Mouse (Mus musculus) heart, postnatal 36 days (tissue): ENCODE measurements around the gene Cfap70. TPM values are rescaled to one million over a fixed set of nuclear protein-coding genes. Genes with fewer than 3 reads are reported as not detected.
A peak's percentile ranks its signal among the peaks of the same experiment; 100 is the strongest.

Experiments
- DNase-seq, 2 experiments: peaks; one replicate each; pipeline ENCODE4 v3.0.0; 2021 to 2022
- intact Hi-C: fragments of 180-260 bp; cut with DNase I; formaldehyde crosslinking; loops from one replicate; pipeline ENCODE4 v1.15.1; 2025
- total RNA-seq, 2 experiments: library from RNA; stranded (reverse); gene quantifications; 2 replicates each; pipeline ENCODE4 v1.2.3; 2021

Cfap70 gene
- not detected for total RNA-seq

DNA sequence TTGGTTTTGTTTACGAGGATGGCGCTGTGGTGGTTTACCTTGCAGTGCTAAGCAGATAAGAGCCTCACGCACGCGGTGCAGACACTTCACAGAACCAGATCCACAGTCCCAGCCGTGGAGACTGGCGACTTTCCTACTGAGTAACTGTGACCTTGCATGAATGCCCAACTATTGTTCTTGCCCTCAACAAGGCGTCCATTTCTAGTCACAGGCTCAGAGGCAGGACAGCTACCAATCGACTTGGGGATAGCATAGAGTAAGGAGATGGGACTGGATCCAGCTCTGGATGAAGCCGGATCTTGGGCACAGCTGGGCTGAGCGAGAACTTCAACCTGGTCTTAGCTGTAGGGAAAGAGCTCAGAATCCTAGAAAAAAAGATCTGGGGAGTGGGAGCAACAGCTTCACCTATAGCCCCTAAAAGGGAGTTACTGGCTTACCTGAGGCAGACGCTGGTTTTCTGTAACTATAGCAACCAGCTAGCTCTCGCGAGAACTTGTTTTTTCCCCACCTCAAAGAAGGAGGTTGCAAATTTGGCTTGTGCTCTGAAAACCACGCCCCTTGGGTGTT lies at the start of gene Cfap70:
Gene Cfap70 (minus strand): TSS at position 462 of the 567 bp plus-strand sequence.
- intact Hi-C loops = no loop called here
- DNase-seq = peak; percentile 24 to 26

DNA sequence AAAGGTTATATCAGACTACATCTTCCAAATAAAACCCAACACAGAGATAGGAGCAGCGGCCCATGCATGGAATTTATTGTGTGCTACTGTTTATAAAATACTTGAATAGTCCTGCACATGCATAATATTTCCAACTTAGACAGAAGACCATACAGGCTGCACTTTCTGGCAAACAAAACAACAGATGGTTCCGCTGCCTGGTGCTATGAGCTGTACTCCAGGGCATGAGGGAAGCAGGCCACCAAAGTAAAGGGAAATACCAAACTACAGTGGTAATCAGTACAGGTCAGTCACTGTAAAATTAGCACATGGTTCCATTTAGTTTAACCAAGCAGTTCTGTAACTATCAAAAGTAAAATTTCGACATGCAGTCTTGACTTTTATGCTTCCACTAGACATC lies 48.0 kb upstream of the Cfap70 start:
- no peak for DNase-seq
- intact Hi-C loops = no loop called here

DNA sequence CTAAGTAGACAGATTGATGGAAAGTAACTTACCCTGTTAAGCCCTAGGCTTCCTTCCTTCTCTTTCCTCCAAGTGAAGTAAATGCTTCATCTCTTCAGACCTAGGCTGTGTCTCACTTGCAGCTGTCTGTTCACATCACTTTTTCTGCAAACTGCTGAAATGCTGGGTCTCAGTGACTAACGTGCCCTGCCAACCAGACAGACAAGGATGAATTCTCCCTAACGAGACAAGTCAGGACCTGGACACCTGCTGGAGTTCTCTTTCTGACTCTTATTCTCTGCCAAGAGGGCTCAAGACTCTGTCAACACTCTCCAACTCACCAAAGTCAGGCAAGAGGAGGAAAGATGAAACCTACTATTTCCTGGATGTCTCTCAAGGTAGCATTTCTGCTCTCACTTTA lies 44.6 kb upstream of the Cfap70 start, which contains the start of gene Mss51:
Gene Mss51 (minus strand): TSS at position 299 of the 400 bp plus-strand sequence.
- intact Hi-C loops = no loop called here

DNA sequence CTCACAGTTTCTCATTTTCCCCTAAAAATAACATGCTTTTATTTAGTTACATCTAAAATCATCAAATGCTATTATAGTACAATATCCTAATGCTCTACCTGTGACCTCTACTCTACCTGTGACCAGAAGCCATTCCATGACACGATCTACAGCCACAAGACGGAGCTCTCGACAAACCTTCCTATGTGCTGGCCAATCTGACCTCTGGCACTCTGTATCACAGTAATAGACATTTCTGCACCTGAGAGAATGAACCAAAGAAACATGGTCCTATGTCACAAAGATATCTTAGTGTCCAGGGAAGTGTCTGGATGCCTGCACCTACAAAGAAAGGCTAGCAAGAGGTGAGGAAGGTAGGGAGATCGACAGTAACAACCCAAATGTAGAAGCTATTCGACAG lies 34.0 kb upstream of the Cfap70 start:
- DNase-seq = no peak
- intact Hi-C loops = no loop called here

More for the DNA sequence above, 44.6 kb upstream of the Cfap70 start, which contains the start of gene Mss51:
- no peak for DNase-seq

DNA sequence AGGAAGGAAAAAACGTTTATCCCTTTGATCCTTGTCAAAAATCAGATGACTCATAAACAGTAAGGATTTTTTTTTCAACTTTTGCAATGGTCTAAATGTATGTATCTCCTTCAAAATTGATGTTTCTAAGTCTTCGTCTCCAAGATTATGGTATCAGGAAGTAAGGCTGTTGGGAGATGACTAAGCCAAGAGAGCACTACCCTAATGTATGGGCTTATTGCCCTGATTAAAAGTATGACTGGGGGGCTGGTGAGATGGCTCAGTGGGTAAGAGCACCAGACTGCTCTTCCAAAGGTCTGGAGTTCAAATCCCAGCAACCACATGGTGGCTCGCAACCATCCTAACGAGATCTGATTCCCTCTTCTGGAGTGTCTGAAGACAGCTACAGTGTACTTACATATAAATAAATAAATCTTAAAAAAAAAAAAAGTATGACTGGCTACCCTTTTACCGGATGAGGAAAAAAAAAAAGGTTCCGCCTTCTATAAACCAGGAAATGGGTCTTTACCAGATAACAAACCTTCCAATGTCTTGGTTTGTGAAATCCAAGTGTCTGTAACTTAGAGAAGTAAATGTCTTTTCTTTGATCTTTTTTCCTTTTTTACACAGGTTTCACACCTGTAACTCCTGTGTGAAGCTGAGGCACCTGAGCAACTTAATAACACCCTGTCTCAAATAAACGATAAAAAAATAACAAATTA lies 30.2 kb upstream of the Cfap70 start:
- intact Hi-C loops = no loop called here
- DNase-seq = no peak

DNA sequence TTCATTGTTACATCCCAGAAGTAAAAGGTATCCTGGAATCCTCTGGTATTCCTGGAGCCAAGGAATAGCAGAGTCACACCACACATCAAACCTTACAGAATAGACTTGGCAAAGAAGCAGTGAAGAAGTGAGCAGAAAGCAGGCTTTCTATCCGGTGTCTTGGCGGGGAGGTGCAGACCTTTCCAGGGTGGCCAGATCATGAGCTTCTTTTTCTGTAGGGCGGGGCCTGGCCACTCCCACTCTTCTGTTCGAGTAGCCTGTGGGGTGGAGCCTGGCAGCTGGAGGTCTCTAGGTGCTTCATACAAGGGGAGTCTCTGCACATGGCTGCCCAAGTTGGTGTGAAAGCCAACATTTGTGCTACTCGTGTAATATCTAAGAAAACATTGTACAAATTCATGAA lies 29.2 kb upstream of the Cfap70 start:
- DNase-seq = no peak
- intact Hi-C loops = no loop called here

DNA sequence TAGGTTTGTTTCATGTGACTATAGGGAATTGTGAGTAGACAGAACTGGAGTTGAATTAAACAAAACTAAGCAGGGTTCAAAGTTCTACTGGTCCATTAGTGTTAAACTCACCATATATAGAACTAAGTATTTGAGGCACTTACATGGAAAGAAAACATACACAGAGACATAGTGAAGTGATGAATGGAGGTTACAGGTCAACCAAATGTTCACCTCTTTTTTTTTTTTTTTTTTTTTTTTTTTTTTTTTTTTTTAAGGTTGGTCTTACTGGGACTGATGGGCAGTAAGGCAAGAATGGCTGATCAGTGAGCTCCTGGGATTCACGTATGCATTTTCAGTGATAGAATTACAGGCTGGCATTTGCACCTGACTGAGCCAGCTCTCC lies 28.2 kb upstream of the Cfap70 start:
- no peak for DNase-seq
- intact Hi-C loops = no loop called here

DNA sequence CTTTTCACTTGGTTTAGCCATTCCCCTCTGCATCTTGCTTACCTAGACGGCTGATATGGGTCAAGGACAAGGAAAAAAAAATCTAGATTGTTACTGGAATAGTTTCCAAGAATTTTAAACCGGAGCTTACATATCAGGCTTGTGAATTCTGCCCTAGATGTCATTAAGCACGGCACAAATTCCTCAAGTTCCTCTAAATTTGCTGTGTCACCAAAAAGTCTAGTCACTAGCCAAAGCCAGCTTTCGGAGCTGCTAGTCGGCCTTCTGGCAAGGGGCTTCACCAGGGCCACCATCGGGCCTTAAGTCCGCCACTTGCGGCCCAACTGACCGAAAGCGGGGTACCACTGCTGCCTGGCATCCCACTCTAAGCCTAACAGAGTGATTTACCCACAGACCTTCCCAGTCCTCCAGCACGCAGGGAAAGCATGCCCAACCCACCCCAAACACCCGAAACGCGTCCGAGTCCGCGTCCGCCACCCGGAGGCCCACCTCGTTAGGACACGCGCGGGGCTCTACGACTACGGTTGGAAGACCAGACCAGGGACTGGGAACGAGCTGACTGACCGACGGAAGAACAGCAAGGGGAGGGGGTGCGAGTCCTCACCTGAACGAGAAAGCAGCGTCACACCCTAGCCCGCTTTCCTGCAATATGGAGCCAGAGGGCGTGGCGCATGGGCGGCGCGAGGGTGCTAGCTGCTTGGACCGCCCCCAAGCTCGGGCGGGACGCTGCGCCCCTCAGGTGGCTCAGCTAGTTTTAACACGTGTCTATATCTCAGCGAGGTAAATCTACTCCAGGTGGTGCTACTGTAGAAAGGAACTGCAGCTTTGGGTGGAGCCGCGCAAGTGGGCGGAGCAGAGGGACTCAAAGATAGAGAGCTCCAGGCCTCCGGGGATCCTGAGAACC lies 27.5 kb upstream of the Cfap70 start, which contains the start of gene Anxa7:
Gene Anxa7 (minus strand): TSS at position 843 of the 904 bp plus-strand sequence.
- intact Hi-C loops = loop anchor here (2.0 to 10.0 kb wide), 3 partner anchors 67 to 195 kb away; partner anchors contain the start of genes Ppp3cb and Sec24c
- DNase-seq = peak; percentile 78 to 85

DNA sequence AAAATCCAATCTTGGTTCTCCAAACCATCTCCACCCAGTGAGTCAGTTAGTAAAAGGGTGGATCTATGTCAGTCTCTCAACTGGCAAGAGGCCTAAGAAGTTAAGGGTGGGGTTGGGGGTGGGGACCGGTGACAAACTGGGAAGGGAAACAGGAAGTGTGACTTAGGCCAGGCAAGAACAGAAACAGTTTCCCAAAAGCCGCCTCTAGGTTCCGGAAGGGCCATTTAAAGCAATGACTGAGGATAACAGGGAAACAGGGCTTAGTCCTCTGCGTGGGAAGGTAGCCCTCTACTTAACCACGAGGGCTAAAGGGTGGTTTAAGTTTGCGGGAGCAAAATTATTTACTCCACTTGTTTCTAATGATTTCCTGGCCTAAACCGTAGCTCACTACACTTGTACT lies 26.8 kb upstream of the Cfap70 start:
- DNase-seq = peak; percentile 49 to 64
- intact Hi-C loops = loop anchor here (2.0 to 10.0 kb wide), 3 partner anchors 68 to 196 kb away; partner anchors contain the start of genes Ppp3cb and Sec24c

DNA sequence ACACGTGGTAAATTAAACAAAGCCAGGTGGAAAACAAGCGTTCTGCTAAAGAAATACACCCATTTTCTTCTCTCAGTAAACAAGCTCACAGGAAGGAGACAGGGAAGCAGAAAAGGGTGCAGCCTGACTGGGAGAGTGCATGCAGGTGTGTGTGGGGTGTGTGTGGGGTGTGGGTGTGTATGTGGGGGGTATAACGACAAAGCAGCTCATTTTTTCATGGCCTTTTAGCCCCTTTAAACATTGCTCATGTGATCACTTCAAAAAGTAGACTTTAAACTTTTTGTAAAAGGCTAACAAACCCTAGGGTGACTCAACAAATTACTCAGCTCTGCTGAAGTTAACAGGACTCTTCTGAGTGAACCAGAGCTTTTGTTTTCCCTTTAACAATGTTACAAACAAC lies 26.4 kb upstream of the Cfap70 start:
- intact Hi-C loops = loop anchor here (2.0 to 10.0 kb wide), 3 partner anchors 68 to 196 kb away; partner anchors contain the start of genes Ppp3cb and Sec24c

DNA sequence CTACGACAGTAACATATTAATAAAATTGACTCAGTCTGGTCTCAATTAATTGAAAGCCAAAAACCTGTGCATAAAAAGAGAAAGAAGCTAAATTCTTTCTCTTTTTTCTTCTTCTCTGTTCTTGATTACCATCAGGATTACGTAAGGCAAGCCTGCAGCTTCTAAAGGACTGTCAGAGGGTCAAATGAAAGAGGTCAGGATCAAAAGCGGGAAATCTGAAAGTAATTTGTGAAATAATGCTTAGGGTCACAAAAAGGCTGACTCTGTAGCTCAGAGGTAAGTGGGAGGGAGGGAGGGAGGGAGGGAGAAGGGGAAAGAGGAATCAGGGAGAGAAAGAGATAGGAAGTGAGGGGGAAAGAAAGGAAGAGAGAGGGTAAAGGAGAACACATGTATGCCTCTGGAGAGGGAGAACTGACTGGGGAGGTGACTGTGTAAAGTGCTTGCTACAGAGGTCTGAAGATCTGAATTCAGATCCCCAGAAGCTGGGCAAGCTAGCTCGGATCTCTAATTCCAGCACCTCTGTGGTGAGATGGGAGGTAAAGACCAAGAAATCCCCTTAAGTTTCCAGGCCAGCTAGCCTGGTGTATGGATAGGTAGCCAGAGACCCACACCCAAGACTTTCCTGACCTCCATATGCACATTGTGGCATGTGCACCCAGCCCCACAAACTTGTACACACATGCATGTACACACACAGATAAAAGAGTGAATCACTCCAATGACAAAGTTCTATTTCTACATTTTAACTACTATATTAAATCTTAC lies 25.4 kb upstream of the Cfap70 start:
- no peak for DNase-seq
- intact Hi-C loops = loop anchor here (2.0 to 10.0 kb wide), 3 partner anchors 69 to 197 kb away; partner anchors contain the start of genes Ppp3cb and Sec24c

More for the DNA sequence above, 26.4 kb upstream of the Cfap70 start:
- DNase-seq = no peak

DNA sequence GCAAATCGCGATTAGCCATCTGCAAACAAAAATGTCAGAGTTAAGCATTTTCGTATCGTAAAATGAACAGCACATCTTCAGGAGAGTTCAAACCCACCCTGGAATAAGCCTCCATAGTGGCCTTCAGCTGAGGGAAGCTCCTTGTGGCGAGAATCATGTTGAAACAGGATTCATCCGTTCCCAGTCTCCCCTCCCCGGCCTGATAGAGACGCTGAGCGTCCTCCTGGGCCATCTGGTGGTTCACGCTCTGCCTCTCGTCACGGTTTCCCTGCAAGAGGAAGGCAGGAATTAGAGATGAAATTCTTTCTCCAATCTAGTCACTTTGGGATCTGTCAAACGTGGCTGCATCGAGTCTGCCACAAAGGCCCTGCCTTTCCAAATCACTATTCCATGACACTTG lies 8.2 kb upstream of the Cfap70 start:
- DNase-seq = no peak
- intact Hi-C loops = no loop called here

DNA sequence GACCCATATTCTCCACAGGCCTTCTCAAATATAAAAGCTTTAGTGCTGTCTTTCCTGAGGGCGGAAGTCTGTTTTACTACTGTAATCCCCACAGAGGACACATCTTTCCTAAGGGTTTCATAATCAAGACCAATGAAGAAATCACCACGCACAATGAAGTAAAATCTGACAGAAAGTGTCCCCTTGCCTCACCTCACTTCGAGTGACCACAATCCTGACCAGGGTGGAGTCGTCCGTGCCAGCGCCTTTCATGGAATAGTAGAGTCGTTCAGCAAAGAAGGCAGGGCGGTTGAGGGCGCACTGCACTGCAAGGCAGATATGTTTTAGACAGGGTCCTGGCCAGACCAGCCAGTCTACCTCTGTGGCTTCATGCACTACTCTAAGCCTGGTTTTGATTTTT lies 6.4 kb upstream of the Cfap70 start:
- intact Hi-C loops = no loop called here
- no peak for DNase-seq

DNA sequence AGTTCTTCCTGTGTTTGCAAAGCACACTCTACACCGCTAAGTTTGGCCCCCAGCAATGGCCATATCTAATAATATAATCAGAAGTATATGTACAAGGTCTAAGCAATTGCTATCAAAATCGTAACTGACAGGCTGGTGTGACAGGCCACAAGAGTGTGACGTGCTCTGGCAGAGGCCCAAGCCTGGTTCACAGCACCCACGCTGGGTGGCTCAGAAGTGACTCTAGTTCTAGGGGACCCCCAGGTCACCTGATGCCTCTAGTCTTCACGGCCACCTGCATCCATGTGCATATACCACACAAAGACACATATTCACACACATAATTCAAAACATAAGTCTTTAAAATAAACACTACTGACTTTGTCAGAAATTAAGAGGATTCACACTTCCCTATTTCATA lies 903 bp upstream of the Cfap70 start:
- intact Hi-C loops = no loop called here
- DNase-seq = no peak

DNA sequence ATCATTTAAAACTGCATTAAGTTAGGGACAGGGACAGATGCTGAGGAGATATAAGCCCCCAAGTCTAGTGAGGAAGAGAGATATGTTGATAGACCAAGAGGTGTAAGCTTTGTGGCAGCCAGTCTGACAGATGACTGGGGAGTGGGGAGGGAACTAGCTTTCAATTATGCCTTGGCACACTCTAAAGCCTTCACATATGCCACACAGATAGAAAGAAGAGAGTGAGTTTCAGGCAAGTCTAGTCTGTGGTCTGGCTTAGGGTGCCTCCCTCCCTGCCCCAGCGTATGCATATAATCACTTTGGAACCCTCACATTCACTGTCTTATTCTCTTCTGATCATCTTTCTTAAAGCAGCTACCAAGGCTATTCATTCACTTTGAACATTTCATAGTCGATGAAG lies 724 bp downstream of the Cfap70 start:
- intact Hi-C loops = no loop called here
- no peak for DNase-seq

DNA sequence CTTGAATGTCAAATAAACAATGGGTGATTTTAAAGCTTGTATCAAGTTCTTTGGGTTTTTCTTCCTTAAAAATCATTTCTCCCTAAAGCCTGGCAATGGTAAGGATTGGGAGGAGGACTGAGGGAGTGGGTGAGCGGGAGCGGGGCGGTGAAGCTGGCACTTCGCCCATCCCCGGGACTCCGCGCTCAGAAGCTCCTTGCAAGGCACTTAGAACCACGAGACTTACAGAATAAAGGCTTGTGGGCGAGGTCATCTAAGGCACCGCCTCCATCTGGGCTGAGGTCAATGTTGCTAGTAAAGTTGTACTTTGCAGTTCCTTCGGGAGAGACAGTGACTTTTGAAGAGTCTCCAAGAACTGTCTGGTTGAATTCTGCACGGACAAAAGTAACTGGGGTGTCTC lies 4.8 kb downstream of the Cfap70 start:
- no peak for DNase-seq

DNA sequence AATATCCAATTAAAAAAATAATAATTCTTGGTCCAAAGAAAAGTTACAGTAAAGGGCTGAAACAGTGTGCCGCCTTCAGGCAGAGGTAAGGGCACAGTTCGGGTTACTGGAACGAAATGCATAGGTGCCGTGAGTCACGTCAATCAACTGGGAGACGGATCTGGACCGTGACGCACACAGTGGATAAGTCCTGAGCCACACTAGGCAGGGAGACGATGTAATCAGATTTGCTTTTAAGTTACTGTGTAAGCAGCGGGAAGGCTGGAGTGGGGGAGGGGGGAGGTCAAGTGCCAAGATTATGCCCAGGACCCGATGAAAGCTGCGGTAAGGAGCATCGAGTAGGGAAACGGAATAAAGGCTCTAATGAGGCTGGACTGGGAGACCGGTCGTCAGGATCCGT lies 9.8 kb downstream of the Cfap70 start:
- intact Hi-C loops = no loop called here
- DNase-seq = no peak

More for the DNA sequence above, 4.8 kb downstream of the Cfap70 start:
- intact Hi-C loops = no loop called here

DNA sequence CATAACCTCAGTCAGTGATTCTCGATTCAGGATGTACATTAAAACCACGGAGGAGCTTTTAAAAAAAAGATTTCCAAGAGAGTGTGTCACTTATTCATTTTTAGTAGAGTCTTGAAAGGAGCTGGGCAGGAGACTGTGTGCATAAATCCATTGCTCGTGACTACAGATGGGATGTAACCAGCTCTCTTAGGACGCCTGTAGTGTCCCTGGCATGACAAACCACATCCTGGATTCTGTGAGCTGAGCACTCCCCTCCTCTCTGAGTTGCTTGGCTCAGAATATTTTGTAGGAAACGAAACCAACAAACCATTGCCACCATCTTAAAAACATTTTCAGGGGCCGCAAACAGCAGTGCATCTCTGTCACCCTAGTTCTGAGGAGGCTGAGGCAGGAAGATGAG lies 15.1 kb downstream of the Cfap70 start:
- no peak for DNase-seq
- intact Hi-C loops = no loop called here

DNA sequence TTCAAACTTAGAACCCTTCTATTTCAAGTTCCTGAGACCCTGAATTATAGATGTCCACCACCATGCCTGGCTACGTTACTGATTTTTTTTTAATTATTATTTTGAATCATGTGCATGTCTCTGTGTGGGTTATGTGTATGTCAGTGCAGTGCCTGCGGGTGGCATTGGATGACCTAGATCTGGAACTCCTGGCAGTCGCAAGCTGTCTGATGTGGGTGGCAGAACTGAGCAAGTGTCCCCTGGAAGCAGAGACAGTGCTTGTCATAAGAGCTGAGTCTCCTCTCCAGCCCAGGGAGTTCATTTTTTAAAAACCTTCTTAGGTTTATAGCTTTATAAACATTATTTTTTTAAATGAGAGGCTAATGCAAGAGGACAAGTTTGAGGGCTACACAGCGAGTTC lies 19.6 kb downstream of the Cfap70 start:
- intact Hi-C loops = no loop called here
- no peak for DNase-seq

DNA sequence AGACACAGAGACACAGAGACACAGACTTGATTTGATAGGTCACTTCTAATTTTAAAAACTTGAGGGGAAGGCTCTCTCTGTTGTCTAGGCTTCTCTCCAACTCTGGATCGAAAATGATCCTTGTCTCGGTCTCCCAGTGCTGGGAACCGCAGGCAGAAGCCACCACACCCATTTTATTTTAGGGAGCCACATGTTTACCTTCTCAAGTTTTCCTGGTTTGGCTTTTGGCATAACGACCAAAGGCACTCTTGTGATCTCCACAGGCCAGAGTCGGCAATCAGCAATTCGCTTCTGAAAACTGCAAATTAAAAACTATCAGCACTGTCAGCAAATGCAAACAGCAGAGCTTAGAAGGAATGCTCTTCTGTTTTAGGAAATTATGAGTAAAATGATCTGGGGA lies 20.3 kb downstream of the Cfap70 start:
- DNase-seq = no peak
- intact Hi-C loops = no loop called here
